Mouse (Mus musculus) lung, postnatal 0 days (tissue): ENCODE measurements around the gene Efcc1. TPM values are rescaled to one million over a fixed set of nuclear protein-coding genes. Genes with fewer than 3 reads are reported as not detected.

Experiments used
- ATAC-seq: fragments of 200-750 bp; cut with Nextera tagmentation; 2 replicates; pipeline ENCODE4 v1.8.0; 2017; ENCODE audit warnings: moderate library complexity
- DNase-seq: peaks from one replicate; pipeline ENCODE4 v3.0.0-alpha.2; 2016; ENCODE audit warnings: low spot score
- H3K27ac ChIP-seq: fragments of 300-500 bp; sonication (generic); 2 replicates; pipeline ENCODE4 v1.5.1; 2014; ENCODE audit warnings: antibody characterized with exemption, mild to moderate bottlenecking, low read length, mixed read lengths
- H3K27me3 ChIP-seq: fragments of 300-500 bp; sonication (generic); replicated peaks from 2 replicates; pipeline ENCODE4 v1.6.1; 2014; ENCODE audit warnings: low read length, mixed read lengths; ENCODE audit not compliant: insufficient read depth
- H3K36me3 ChIP-seq: fragments of 300-500 bp; sonication (generic); 2 replicates; pipeline ENCODE4 v1.6.1; 2014; ENCODE audit warnings: low read length, mixed read lengths; ENCODE audit not compliant: insufficient read depth
- H3K4me1 ChIP-seq: fragments of 300-500 bp; sonication (generic); 2 replicates; pipeline ENCODE4 v1.6.1; 2014; ENCODE audit warnings: antibody characterized with exemption, low read depth, low read length, mixed read lengths; ENCODE audit not compliant: insufficient read depth
- H3K4me2 ChIP-seq: fragments of 300-500 bp; sonication (generic); replicated peaks from 2 replicates; pipeline ENCODE4 v1.6.1; 2014; ENCODE audit warnings: low read depth, mild to moderate bottlenecking, low read length, moderate library complexity, mixed read lengths
- H3K4me3 ChIP-seq: fragments of 300-500 bp; sonication (generic); 2 replicates; pipeline ENCODE4 v1.5.1; 2014; ENCODE audit warnings: low read depth, low read length
- H3K9ac ChIP-seq: fragments of 300-500 bp; sonication (generic); replicated peaks from 2 replicates; pipeline ENCODE4 v1.6.1; 2014; ENCODE audit warnings: low read depth, mild to moderate bottlenecking
- H3K9me3 ChIP-seq: fragments of 300-500 bp; sonication (generic); 2 replicates; pipeline ENCODE4 v1.6.1; 2016; ENCODE audit warnings: low read length, mixed read lengths
- CTCF ChIP-seq: IDR thresholded peaks from 2 replicates; pipeline ENCODE4 v1.5.1; 2016; ENCODE audit warnings: antibody characterized with exemption, mild to moderate bottlenecking
- EP300 ChIP-seq: IDR thresholded peaks from 2 replicates; pipeline ENCODE4 v1.6.1; 2016; ENCODE audit warnings: antibody characterized with exemption, mild to moderate bottlenecking, control low read depth
- WGBS: fragments of 180-500 bp; shearing (Covaris S2); extraction: QIAGEN DNeasy Blood & Tissue Kit; methylation state at CpG from one replicate; pipeline ENCODE4 v1.1.7; 2014; 5-methylcytosine and 5-hydroxymethylcytosine counted together
- polyA plus RNA-seq: library from polyadenylated mRNA; unstranded; fragments of >200 nt; fragmentation: Nextera tagmentation; extraction: Ambion mirVana; gene quantifications from 2 replicates; pipeline ENCODE4 v1.2.1, GENCODE M21; 2015

The Efcc1 gene
- polyA plus RNA-seq, 1 experiment from 2014 or later = 4.0 TPM

DNA sequence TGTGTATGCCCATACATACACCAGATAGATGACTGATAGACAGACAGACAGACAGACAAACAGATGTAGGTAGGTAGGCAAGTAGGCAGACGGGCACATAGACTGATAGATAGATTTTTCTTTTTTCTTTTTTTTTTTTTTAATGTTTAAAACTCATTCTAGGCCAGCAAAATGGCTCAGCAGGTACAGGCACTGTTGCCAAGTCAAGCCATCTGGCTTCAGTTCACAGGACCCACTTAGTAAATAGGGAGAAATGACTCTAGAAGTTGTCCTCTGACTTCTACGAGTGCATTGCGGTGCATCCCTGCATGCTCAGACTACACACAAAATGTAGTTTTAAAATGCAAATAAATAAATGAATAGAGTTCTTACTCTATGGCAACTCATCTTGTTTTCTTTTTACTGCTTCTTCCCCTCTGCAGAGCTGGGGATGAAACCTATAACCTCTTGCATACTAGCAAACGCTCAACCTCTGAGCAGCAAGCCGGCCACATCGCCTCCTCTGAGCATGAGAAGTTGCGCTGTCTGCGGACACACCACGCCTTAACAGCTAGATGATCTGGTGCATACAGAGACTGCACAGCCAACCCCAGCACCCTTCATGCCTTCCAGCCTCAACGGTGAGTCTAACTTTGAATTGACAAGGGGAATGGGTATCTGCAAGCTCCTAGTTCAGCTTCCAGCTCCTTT is 63.3 kb downstream of the Efcc1 start:
- H3K4me3 ChIP-seq = no peak overlapping the region
- H3K27me3 ChIP-seq = no peaks in the 10 kb centered on the region
- TF ChIP-seq CTCF = no peak
- TF ChIP-seq EP300 = no peak
- WGBS = 94% methylated on average over 10 of the region's 10 CpGs
- H3K27ac ChIP-seq = no peak overlapping the region
- H3K9me3 ChIP-seq = no peaks in the 10 kb centered on the region
- H3K4me1 ChIP-seq = peaks cover 9% of the 10 kb centered on the region
- ATAC-seq (no peak), DNase-seq (no peak)
- H3K9ac ChIP-seq = no peak overlapping the region
- no peak overlapping the region for H3K4me2 ChIP-seq
- H3K36me3 ChIP-seq = peaks cover 8% of the 10 kb centered on the region; the same call in 1 of the 2 replicates

DNA sequence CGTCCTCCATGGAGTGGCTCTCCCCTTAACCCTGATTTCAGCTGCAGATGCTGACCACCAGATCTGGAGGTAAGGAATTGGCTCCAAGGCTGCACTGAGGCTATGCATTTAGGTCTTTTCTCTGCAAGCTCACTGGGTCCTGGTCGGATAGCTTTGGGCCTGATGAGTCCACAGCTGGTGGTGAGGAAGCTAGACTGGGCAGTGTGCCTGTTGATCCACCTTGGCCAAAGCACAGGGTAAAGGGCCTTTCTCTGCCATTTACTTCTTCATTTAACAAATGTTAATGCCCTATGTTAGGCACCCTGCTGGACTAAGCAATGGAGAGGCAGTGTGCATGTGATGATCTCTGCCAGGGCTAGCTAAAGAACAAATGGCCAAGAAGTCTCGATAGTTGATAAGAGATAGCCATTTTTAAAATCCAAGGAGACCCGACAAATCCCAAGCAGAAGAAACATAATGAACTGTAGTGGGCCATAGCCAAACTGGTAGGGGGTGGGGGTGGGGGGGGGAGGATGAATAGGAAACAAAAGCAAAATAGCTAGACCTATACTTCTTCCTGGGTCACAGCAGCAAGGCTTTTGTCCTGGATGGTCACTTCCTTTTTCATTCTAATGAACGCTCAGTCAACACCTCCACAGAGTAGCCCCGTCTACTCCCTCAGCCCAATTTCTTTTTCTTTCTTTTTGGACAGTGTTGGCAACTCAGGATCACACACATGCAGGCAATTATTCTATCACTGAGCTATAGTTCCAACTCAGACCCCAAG is 64.9 kb downstream of the Efcc1 start:
- H3K9me3 ChIP-seq = no peaks in the 10 kb centered on the region
- WGBS = 75% methylated on average over 6 of the region's 6 CpGs
- ATAC-seq (no peak), DNase-seq (no peak)
- no peak overlapping the region for H3K9ac ChIP-seq
- H3K4me2 ChIP-seq = no peak overlapping the region
- peaks cover 8% of the 10 kb centered on the region; the same call in 1 of the 2 replicates for H3K36me3 ChIP-seq
- no peak for TF ChIP-seq EP300
- TF ChIP-seq CTCF = no peak
- no peaks in the 10 kb centered on the region for H3K27me3 ChIP-seq
- no peaks in the 10 kb centered on the region for H3K4me1 ChIP-seq
- H3K27ac ChIP-seq = no peak overlapping the region
- H3K4me3 ChIP-seq = no peak overlapping the region

DNA sequence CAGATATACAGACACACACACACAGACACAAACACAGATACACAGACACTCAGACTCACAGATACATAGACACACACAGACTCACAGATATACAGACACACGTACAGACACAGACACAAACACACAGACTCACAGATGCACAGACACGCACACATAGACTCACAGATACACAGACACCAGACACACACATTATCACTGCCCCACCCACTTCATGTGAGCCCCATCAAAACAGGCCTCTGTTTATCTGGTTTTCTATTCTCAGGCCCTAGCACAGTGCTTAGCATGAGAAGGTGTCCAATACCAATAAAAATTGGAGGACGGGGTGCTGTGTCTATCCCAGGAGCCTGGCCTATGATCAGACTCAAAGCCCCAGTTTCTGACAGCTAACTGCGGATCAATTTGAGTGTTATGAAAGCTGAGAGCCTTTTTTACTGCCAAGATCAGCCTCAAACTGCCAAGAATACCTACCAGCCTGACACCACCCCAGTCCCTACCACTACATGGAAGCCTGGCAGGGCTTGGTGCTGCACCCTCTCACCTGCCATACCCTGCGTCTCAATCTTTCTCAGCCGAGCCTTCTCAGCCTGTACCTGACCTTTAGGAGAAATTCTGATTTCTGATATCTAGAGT is 65.7 kb downstream of the Efcc1 start:
- Histone ChIP-seq H3K4me3 (no peak overlapping the region), H3K36me3 (peaks cover 8% of the 10 kb centered on the region; the same call in 1 of the 2 replicates), H3K9me3 (no peaks in the 10 kb centered on the region), H3K9ac (no peak overlapping the region), H3K27me3 (no peaks in the 10 kb centered on the region), H3K4me1 (no peaks in the 10 kb centered on the region), H3K27ac (no peak overlapping the region), H3K4me2 (no peak overlapping the region)
- ATAC-seq (no peak), DNase-seq (no peak)
- TF ChIP-seq CTCF (no peak), EP300 (no peak)
- 89% methylated on average over 6 of the region's 6 CpGs for WGBS

DNA sequence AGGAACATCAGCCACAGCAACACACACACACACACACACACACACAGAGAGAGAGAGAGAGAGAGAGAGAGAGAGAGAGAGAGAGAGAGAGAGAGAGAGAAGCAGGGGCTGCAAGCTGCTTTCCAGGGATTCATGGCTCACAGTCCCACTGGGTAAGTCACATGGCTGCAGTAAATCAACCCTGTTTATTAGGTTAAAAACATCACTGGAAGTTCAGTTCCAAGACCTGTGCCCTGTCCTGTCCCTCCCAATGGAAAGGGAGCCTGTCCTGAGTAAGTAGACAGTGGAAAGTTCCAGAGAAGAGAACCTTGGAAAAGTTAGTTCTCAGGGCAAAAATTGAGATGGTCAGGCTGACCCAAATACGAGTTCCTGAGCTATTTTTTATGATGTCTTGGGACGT is 66.7 kb downstream of the Efcc1 start:
- TF ChIP-seq EP300 = no peak
- TF ChIP-seq CTCF = no peak
- no peak overlapping the region for H3K4me3 ChIP-seq
- H3K36me3 ChIP-seq = 0 out of 2 replicates have a peak, but pooled peaks cover 4% of the 10 kb centered on the region
- no peak overlapping the region for H3K9ac ChIP-seq
- H3K27ac ChIP-seq = no peak overlapping the region
- WGBS = 29% methylated on average over 2 of the region's 2 CpGs
- no peak overlapping the region for H3K4me2 ChIP-seq
- no peaks in the 10 kb centered on the region for H3K4me1 ChIP-seq
- ATAC-seq = no peak
- no peak for DNase-seq
- H3K9me3 ChIP-seq = no peaks in the 10 kb centered on the region
- no peaks in the 10 kb centered on the region for H3K27me3 ChIP-seq

DNA sequence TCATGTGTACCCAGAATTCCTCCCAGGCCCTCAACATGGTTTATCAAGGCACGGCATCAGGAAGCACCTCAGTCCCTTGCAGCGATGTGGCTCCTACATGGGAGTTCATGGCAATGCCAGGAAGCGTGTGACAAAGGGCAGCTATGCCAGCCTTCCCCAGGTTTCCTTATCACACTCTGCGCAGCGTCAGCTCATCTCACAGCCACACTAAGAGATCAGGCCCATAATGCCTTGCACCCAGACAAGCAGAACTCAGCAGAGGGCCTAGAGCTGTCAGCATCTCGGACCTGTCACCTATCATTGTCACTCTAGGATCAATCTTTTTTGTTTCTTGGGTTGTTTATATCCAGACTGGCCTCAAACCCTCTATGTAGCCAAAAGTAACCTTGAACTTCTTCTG is 68.9 kb downstream of the Efcc1 start:
- WGBS = 78% methylated on average over 6 of the region's 6 CpGs
- Histone ChIP-seq H3K4me1 (no peaks in the 10 kb centered on the region), H3K9ac (no peak overlapping the region), H3K9me3 (no peaks in the 10 kb centered on the region), H3K27me3 (no peaks in the 10 kb centered on the region), H3K36me3 (no peaks in the 10 kb centered on the region), H3K4me2 (no peak overlapping the region), H3K27ac (no peak overlapping the region), H3K4me3 (no peak overlapping the region)
- ATAC-seq = no peak
- no peak for TF ChIP-seq EP300
- TF ChIP-seq CTCF = no peak
- no peak for DNase-seq

DNA sequence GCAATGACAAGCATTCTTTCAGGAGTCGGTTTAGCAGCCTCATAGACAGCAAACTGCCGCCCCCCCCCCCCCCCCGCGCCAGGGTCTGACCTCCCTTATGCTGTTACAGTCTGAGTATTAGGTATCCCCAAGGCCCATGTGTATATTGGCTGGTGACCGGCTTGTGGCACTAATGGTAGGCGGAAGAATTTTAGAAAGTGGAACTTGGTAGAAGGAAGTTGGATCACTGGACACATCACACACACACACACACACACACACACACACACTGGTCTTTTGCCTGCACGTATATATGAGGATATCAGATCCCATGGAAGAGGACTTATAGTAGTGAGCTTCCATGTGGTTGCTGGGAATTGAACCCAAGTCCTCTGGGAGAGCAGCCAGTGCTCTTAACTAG is 71.8 kb downstream of the Efcc1 start:
- ATAC-seq (no peak), DNase-seq (no peak)
- H3K9ac ChIP-seq = no peak overlapping the region
- H3K27me3 ChIP-seq = no peaks in the 10 kb centered on the region
- H3K4me3 ChIP-seq = no peak overlapping the region
- TF ChIP-seq EP300 (no peak), CTCF (no peak)
- no peaks in the 10 kb centered on the region for H3K4me1 ChIP-seq
- 79% methylated on average over 7 of the region's 7 CpGs for WGBS
- H3K4me2 ChIP-seq = no peak overlapping the region
- H3K27ac ChIP-seq = no peak overlapping the region
- H3K36me3 ChIP-seq = no peaks in the 10 kb centered on the region
- no peaks in the 10 kb centered on the region for H3K9me3 ChIP-seq
